Mouse (Mus musculus): ENCODE results near the gene Gstm5.
A peak's percentile ranks its signal among the peaks of the same experiment; 100 is the strongest.

Gstm5 gene

DNA sequence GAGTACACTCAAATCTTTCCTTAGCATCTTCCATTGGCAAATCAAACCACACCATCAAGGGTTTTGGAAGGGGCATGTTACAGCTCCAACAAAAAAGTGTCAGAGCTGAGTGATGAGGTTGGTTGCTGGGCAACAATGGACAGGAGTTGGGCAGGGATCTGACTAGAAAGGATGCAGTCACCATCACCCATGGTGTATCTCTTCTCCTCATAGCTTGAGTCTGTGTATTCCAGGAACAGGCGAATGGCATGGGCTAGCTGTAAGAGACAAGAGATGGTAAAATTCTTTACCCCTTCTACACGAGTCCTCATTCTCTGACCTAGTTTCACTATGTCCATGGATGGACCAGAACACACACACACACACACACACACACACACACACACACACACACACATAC, 35.5 kb downstream of the Gstm5 start:
- DNase-seq (ENCODE audit: extremely low spot score, low spot score), result no peak

DNA sequence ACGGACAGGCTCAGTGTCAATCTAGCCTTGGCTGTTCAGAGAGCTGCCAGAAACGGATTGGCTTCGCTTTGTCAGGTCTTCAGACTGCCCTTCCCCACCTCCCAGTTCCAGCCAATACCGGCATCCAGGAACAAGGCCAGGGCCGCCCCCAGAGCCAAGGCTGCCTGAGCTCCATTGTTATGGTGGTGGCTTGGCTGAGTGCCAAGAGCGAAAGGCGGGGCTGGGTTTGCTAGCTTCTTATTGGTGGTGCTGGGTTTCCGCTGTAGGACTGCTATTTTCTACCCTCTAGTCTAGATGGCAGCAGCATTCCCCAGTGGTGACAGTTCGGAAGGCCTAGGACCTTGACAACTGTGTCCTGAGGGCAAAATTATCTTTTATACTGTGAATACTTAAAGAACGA, 36.0 kb downstream of the Gstm5 start, which contains the start of gene Gstm7:
Gene Gstm7, minus strand, starts transcription at position 148 of the 400 bp plus-strand sequence.
- DNase-seq (ENCODE audit: extremely low spot score, low spot score), result peak; percentile 98

DNA sequence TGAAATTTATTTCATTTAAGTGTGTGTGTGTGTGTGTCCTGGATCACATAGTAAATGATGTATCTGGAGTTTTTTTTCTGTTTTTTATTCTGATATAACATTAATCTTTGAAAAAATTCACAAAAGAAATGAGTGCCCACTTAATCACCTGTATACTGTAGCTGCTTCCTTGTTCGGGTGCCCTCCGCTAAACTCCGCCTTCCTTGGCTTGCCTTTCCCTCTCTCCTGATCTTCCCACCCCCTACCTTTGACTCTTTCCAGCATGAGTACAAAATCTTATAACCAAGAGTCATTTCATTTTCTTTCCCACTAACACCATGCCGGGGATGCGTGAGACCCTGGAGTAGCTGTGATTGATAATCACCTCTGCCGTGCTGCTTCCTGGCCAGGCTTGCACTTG, 36.5 kb downstream of the Gstm5 start:
- DNase-seq (ENCODE audit: extremely low spot score, low spot score), result no peak

DNA sequence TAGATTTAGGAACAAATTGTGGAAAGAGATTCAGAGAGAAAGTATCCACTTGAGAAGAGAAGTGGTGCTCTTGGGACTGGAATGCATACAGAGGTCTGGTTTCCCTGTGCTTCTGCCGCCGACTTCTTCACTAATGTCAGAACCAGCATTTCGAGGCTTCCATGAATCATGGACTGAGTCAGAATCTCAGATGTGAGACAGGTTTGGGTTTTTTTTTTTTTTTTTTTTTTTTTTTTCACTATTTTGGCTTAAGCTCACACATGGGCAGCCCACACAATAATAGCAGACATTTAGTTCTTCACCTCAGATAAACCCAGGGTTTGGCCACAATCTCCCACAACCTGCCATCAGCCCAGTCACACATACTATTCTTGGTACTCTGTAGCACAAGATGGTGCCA, 39.6 kb downstream of the Gstm5 start:
- DNase-seq (ENCODE audit: extremely low spot score, low spot score), result no peak

DNA sequence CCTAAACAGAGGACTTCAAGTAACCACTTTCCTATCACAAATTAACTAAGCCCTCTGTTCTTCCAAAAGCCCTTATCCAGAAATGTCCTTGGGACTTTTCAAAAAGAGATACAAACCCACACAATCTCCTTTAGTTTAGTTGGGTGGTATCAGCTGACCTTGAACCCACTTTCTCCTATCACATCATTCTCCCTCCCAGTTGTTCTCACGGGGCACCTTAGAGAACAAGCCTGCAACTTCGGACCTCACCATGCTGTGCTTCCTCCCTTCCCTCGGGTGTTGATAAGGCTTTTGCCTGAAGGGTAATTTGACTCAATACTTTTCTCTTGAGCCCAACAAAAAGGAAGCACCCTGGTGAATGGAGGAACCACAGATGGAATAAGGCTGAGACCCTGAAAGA, 40.3 kb downstream of the Gstm5 start:
- no peak for DNase-seq (ENCODE audit: extremely low spot score, low spot score)

DNA sequence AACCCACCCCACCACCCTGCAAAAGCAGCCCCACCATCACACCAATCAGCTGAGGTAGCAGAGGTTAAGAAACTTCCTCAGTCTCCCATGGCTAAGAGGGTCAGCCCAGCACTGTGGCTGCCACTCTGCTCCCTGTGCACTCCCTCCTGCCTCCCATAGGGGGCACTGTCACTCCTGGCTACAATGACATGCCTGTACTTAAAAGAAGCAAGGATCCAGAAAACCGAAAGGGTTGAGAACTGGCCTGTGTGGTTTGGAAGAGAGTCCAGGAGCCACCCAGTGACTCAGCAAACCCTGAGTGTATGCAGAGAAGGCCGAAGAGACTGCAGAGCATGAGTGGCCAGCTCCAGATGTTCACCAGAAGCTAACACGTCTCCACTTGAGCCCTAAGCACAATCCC, 43.8 kb downstream of the Gstm5 start:
- peak; percentile 64 for DNase-seq (ENCODE audit: extremely low spot score, low spot score)

DNA sequence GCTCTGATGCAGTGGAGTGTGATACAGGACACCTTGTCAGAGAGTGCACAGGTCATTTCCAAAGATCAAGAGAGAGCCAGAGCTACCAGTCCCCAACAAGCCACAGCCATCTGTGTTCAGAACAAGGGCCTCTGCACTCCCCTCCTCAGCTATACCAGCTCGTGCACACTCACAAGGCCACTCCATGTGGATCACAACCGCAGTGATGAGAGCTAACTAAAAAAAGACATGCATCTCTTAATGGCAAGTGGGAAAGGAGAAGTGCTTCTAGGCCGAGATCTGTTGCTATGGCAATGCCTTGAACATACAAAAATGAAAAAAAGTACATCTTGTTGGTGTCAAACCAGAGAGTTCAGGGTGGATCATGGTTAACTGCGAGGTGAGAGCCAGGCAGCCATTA, 44.2 kb downstream of the Gstm5 start:
- no peak for DNase-seq (ENCODE audit: extremely low spot score, low spot score)

DNA sequence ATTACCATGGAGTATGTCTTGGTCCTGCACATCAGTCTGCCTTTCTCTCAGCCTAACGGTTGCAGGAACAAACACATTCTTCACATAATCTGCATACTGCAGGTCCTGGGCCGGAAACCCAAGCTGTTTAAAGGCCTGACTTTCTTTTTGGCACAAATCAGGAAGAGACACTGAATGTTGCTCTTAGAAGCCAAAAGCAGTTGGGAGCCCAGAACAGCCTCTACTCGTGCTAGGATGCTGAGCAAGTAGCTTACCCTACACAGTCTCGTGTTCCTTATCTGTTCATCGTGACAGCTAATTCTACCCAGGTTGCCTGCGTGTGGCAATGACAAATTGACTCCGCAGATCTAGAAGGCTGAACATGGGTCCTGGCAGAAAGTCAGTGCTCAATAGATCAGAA, 44.9 kb downstream of the Gstm5 start:
- DNase-seq (ENCODE audit: extremely low spot score, low spot score), result no peak

DNA sequence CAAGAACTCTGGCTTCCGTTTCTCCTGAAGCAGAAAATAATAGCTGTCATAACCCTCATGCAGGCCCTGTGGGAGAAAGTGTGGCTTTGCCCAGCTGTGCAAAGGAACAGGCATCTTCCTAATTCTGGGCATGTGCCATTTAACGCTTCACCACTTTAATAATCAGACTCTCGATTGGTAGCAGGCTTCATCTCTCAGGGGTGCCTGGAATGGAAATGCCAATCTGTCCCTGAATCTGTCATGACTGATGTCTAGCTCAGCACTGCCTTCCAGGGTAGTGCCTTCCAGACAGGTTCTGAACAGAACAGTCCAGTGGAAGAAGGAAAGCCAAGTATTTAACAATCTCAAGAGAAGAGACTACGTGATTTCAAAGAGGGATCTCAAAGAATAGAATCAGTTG, 45.6 kb downstream of the Gstm5 start:
- DNase-seq (ENCODE audit: extremely low spot score, low spot score), result no peak

DNA sequence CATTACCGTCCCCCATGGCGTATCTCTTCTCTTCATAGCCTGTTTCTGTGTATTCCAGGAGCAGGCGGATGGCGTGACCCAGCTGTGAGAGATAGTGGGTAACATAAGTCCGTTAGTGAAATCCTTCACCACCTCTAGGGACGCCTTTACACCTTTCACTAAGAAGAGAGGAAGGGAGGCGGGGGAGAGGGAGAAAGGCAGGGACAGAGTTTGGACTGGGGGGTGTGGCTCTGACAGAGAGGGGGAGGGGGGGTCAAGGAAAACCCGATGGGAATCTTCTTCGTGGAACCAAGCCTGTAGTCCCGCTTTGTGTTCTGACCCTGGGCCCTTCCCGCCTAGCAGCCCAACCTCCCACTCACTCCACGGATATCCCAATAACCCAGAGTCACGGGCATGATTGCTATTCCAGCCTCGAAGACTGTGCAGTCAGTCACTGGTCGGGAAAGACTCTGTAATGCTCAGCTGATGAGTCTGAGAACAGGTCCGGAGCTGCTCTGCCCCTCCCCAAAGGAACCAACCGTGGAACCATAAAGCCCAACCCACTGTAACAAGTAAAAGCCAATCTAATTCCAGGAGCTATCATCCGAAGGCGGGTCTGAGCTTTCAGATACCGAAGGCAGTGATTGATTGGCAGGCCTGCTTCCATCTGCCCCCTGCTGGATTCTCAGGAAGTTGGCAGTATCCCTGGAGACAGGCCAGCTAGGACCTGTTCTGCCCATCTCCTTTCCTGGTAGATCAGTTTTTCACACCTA, 47.8 kb downstream of the Gstm5 start, which contains the start of gene Gstm6:
Gene Gstm6, minus strand, starts transcription at position 511 of the 752 bp plus-strand sequence.
- peak; percentile 32 for DNase-seq (ENCODE audit: extremely low spot score, low spot score)

DNA sequence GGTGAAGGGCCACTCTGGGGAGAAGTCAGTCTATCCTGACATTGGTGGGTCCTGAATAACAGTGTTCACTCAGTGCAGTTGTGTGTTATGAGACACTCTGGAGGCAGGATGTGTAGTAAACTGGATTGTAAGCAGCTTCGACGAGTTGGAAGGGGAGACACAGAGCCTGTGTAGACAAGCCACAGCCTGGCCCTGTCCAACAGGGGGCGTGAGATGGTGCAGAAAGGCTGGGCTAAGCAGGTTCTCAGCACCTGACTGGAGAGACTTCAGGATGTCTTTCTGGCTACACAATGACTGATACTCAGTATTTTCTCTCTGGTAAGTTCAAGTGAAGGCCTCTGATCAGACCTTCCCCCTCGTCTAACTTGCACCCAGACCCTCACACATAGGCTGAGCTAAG, 50.1 kb downstream of the Gstm5 start:
- DNase-seq (ENCODE audit: extremely low spot score, low spot score), result no peak

Measured in neural tube, embryonic 10.5 days (tissue).